Mouse (Mus musculus) hindbrain, embryonic 16.5 days (tissue): ENCODE data around the gene Dnajc30. TPM values are rescaled to one million over a fixed set of nuclear protein-coding genes. Genes with fewer than 3 reads are reported as not detected.
"Not testable (repeated sequence)": the region's sequence is repeated elsewhere in the genome, so short reads cannot be mapped to it uniquely, and the experiment has no call there.

Experiments
- ATAC-seq: fragments of 200-750 bp; cut with Nextera tagmentation; 2 replicates; pipeline ENCODE4 v1.8.0; 2017; ENCODE audit warnings: moderate TSS enrichment, moderate library complexity
- H3K27ac ChIP-seq: fragments of 300-500 bp; sonication (generic); 2 replicates; pipeline ENCODE4 v1.5.1; 2014; ENCODE audit warnings: low read depth, mild to moderate bottlenecking, control low read depth, low read length, moderate library complexity
- H3K27me3 ChIP-seq: fragments of 300-500 bp; sonication (generic); replicated peaks from 2 replicates; pipeline ENCODE4 v1.6.1; 2014; ENCODE audit warnings: low read length; ENCODE audit not compliant: control insufficient read depth, insufficient read depth
- H3K36me3 ChIP-seq: fragments of 300-500 bp; sonication (generic); 2 replicates; pipeline ENCODE4 v1.6.1; 2014; ENCODE audit warnings: mild to moderate bottlenecking, low read length, moderate library complexity, mixed read lengths; ENCODE audit not compliant: control insufficient read depth, insufficient read depth
- H3K4me1 ChIP-seq: fragments of 300-500 bp; sonication (generic); 2 replicates; pipeline ENCODE4 v1.6.1; 2014; ENCODE audit warnings: low read depth, low read length; ENCODE audit not compliant: control insufficient read depth, insufficient read depth
- H3K4me2 ChIP-seq: fragments of 300-500 bp; sonication (generic); 2 replicates; pipeline ENCODE4 v1.6.1; 2014; ENCODE audit warnings: mild to moderate bottlenecking, low read length, control low read depth, moderate library complexity
- H3K4me3 ChIP-seq: fragments of 300-500 bp; sonication (generic); 2 replicates; pipeline ENCODE4 v1.5.1; 2014; ENCODE audit warnings: mild to moderate bottlenecking, low read length, control low read depth, moderate library complexity
- H3K9ac ChIP-seq: fragments of 300-500 bp; sonication (generic); 2 replicates; pipeline ENCODE4 v1.6.1; 2014; ENCODE audit warnings: low read depth, mild to moderate bottlenecking, control low read depth, low read length, moderate library complexity
- H3K9me3 ChIP-seq: fragments of 300-500 bp; sonication (generic); 2 replicates; pipeline ENCODE4 v1.6.1; 2014; ENCODE audit warnings: mild to moderate bottlenecking, low read length, moderate library complexity; ENCODE audit not compliant: control insufficient read depth
- WGBS: fragments of 180-500 bp; shearing (Covaris S2); extraction: QIAGEN DNeasy Blood & Tissue Kit; methylation state at CpG from one replicate; pipeline ENCODE4 v1.1.7; 2014; 5-methylcytosine and 5-hydroxymethylcytosine counted together
- polyA plus RNA-seq: library from polyadenylated mRNA; unstranded; fragments of >200 nt; fragmentation: Nextera tagmentation; extraction: Ambion mirVana; gene quantifications from 2 replicates; pipeline ENCODE4 v1.2.1, GENCODE M21; 2015

The Dnajc30 gene
- polyA plus RNA-seq, 1 experiment from 2014 or later = 45.3 TPM

DNA sequence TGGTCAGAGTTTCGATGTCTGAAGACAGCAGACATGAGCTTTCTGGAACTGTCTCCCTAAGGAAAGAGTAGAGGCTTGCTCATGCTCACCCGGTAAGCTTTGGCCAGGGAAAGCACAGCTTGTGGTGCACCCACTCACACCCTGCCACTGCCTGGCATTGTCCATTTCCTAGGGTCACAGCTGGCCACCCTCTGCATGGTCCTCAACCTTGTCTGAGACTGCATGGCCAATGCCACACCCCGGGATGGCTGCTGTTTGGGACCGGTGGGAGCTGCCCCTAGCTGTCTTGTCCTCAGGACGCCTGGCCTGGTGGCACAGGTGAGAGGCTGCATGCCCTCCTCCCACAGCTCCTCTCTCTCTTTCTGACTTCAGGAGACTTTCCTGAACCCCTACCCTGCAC, 15.5 kb upstream of the Dnajc30 start:
- Histone ChIP-seq H3K4me3 (no peak overlapping the region), H3K27ac (no peak overlapping the region), H3K4me2 (no peak overlapping the region), H3K36me3 (peaks cover 32% of the 10 kb centered on the region), H3K9ac (no peak overlapping the region), H3K9me3 (no peaks in the 10 kb centered on the region), H3K27me3 (no peaks in the 10 kb centered on the region), H3K4me1 (no peaks in the 10 kb centered on the region)
- ATAC-seq = no peak
- WGBS = 89% methylated on average over 5 of the region's 5 CpGs

DNA sequence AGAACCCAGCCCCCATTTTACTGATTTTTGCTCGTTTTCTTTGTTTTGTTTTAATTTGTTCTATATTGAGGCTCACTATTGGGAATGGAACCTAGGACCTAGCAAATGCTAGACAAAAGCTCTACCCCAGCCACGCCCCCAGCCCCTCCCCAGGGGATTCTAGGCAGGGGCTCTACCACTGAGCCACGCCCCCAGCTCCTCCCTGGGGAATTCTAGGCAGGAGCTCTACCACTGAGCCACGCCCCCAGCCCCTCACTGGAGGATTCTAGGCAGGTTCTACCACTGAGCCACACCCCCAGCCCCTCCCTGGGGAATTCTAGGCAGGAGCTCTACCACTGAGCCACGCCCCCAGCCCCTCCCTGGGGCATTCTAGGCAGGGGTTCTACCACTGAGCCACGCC, 14.7 kb upstream of the Dnajc30 start:
- H3K27me3 ChIP-seq, H3K9me3 ChIP-seq, H3K4me3 ChIP-seq, H3K4me2 ChIP-seq, H3K9ac ChIP-seq, H3K27ac ChIP-seq, ATAC-seq, H3K4me1 ChIP-seq: not testable (repeated sequence)
- peaks cover 35% of the 10 kb centered on the region for H3K36me3 ChIP-seq
- WGBS = 90% methylated on average over 6 of the region's 6 CpGs

DNA sequence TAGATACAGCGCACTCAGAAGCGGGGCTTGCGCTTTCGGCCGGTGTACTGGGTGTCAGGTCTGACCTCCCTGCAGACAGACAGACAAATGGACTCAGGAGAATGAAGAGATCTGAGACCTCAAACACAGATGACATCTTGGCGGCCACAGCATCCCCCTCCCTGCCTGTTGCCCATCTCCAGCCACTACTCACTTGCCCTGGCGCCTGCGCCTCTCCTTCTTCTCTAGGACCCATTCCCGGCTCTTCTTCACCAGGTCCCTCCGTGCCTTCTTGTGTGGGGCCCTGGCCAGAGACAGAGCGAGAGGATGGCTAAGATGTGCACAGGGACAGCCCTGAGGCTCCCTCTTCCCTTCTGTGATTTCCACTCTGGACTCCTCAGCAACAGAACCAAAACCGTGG, 10.6 kb upstream of the Dnajc30 start:
- no peak overlapping the region for H3K9ac ChIP-seq
- H3K27ac ChIP-seq = no peak overlapping the region
- H3K4me3 ChIP-seq = no peak overlapping the region
- H3K4me1 ChIP-seq = no peaks in the 10 kb centered on the region
- 94% methylated on average over 12 of the region's 12 CpGs for WGBS
- no peaks in the 10 kb centered on the region for H3K27me3 ChIP-seq
- H3K36me3 ChIP-seq = peaks cover 45% of the 10 kb centered on the region
- no peak overlapping the region for H3K4me2 ChIP-seq
- ATAC-seq = no peak
- H3K9me3 ChIP-seq = no peaks in the 10 kb centered on the region

DNA sequence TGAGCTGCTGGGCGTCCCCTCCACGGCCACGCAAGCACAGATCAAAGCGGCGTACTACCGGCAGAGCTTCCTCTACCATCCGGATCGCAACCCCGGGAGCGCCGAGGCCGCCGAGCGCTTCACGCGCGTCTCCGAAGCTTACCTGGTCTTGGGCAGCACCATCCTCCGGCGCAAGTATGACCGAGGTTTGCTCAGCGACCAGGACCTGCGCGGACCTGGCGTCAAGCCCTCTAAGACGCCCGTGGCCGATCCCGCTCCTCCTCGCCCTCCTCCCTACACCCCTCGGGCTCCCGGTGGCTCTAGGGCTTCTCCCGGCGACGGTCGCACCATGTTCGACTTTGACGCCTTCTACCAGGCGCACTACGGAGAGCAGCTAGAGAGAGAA, 372 bp downstream of the Dnajc30 start:
- H3K4me2 ChIP-seq = peak overlapping the region; percentile 62
- WGBS = under 1% methylated on average over 40 of the region's 40 CpGs
- peaks cover 18% of the 10 kb centered on the region for H3K4me1 ChIP-seq
- H3K36me3 ChIP-seq = peaks cover 19% of the 10 kb centered on the region
- H3K4me3 ChIP-seq = peak overlapping the region; percentile 93
- H3K27me3 ChIP-seq = no peaks in the 10 kb centered on the region
- H3K27ac ChIP-seq = peak overlapping the region; percentile 80
- H3K9me3 ChIP-seq = no peaks in the 10 kb centered on the region
- ATAC-seq = peak; percentile 60; the same call in 1 of the 2 replicates
- peak overlapping the region; percentile 88 for H3K9ac ChIP-seq

DNA sequence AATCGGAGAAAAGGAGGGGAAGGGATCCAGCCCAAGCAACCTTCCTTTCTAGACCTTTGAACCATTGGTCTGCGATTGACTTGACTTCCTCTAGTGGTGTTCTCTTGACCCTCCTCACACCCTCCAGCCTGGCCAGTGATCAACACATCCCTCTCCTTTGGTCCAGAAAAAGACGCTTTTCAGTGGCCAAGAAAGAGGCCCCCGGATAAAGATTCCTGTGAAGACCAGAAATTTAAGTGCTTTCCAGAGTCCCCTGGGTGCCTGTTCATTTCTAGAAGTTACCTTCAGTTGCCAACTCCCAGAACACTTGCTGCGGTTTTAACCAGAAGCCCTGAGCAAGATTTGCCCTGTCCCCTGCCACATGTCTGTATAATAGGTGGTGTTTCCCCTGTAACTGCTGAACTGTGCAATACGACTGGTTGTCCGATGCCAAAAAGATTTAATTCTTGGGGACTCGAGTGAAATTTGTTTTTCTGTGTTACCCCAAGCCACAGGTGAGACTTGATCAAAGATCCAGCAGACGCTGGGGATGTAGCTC, 976 bp downstream of the Dnajc30 start, which contains the start of gene Bud23:
Gene Bud23 (minus strand): TSS at position 51 of the 538 bp plus-strand sequence.
- Histone ChIP-seq H3K4me2 (peak within 1 kb of the TSS; percentile 79), H3K4me3 (peak within 1 kb of the TSS; percentile 93), H3K27ac (peak within 1 kb of the TSS; percentile 80), H3K36me3 (peaks cover 17% of the 10 kb centered on the region), H3K9ac (peak within 1 kb of the TSS; percentile 88), H3K4me1 (peaks cover 18% of the 10 kb centered on the region)
- H3K27me3 ChIP-seq, ATAC-seq, H3K9me3 ChIP-seq: not testable (repeated sequence)
- 75% methylated on average over 9 of the region's 9 CpGs for WGBS

DNA sequence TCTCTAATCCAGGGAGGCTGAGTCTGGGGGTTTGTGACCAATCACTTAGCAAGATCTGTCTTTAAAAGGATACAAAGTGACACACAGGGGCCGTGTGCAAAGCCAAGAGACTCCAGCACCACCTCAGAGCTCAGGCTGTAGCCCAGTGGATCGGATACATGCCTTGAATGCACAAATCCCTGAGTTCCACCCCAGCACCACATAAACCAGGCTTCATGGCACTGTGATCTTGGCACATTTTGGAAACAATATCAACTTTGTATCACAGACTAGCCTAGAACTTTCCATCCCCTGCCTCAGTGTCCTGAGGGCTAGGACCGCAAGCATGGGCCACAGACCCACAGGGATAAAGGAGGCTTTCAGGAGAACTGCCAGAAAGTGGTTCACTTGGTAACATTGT, 2.0 kb downstream of the Dnajc30 start:
- WGBS = 89% methylated on average over 2 of the region's 3 CpGs
- H3K36me3 ChIP-seq = peaks cover 7% of the 10 kb centered on the region
- H3K4me2 ChIP-seq = no peak overlapping the region; the same call in 1 of the 2 replicates

DNA sequence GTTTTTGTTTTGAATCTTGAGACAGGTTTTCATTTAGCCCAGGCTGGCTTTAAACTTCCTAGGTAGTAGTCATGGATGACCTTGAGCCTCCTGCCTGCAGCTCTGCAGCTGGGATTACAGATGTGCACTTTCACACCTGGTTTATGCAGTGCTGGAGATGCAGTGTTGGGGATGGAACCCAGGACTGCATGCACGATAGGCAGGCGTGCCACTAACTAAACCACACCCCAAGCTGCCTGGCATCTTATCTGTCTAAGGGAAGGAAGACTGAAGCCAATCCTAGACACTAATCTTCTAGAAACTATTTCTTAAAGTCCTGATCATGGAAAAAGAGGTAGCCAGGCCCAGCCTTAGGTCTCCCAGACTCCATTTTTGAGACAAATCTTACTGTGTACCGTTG, 6.4 kb downstream of the Dnajc30 start:
- Histone ChIP-seq H3K9ac (no peak overlapping the region), H3K27me3 (no peaks in the 10 kb centered on the region), H3K9me3 (no peaks in the 10 kb centered on the region), H3K4me2 (no peak overlapping the region), H3K27ac (no peak overlapping the region), H3K36me3 (peaks cover 12% of the 10 kb centered on the region), H3K4me1 (peaks cover 7% of the 10 kb centered on the region), H3K4me3 (no peak overlapping the region)
- ATAC-seq = no peak
- 94% methylated on average over 3 of the region's 3 CpGs for WGBS

More for the DNA sequence above, 2.0 kb downstream of the Dnajc30 start:
- no peak for ATAC-seq
- peaks cover 18% of the 10 kb centered on the region for H3K4me1 ChIP-seq
- no peak overlapping the region for H3K9ac ChIP-seq
- no peak overlapping the region for H3K27ac ChIP-seq
- H3K4me3 ChIP-seq = no peak overlapping the region
- H3K27me3 ChIP-seq = no peaks in the 10 kb centered on the region
- H3K9me3 ChIP-seq = no peaks in the 10 kb centered on the region

DNA sequence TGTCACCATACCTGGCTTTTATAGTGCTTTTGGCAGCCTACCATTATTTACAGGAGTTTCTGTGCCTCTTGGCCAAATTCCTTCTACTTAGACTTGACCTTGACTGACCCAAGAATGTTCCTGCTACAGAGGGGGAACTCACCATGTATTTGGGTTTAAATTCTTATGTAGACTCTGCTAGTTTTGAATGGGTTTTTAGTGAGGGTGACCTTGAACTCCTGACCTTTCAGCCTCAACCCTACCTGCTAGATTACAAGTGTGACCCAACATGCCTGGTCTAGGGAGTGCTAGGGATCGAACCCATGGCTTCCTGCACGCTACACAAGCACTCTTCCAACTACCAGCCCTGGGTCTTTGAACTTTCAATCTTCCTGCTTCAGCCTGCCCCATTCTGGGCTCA, 8.1 kb downstream of the Dnajc30 start:
- Histone ChIP-seq H3K4me2 (no peak overlapping the region), H3K9me3 (no peaks in the 10 kb centered on the region), H3K27me3 (no peaks in the 10 kb centered on the region), H3K36me3 (peaks cover 10% of the 10 kb centered on the region), H3K27ac (no peak overlapping the region), H3K4me1 (peaks cover 11% of the 10 kb centered on the region), H3K4me3 (no peak overlapping the region), H3K9ac (no peak overlapping the region)
- no peak for ATAC-seq
- WGBS = 95% methylated on average over 2 of the region's 2 CpGs

DNA sequence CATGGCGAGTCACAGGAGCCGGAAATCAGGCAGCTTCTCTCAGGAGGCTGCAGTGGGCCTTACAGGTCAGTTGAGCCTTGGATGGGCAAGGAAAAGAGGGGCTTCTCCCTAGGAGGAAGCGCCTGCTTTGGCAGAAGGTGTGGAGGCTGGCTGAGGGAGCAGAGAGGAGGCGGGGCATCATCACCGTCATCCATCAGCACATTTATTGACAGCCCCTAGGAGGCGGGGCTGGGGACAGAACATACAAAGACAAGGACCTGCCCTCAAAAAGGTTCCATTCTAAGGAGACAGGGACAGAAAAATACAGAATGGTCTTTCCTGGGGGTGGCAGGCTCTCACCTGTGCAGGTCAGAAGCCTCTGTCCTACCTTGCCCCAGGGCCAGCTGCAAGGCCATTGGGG, 8.7 kb downstream of the Dnajc30 start:
- H3K4me1 ChIP-seq = peaks cover 11% of the 10 kb centered on the region
- H3K9me3 ChIP-seq = no peaks in the 10 kb centered on the region
- no peak overlapping the region for H3K9ac ChIP-seq
- H3K4me3 ChIP-seq = no peak overlapping the region
- H3K27me3 ChIP-seq = no peaks in the 10 kb centered on the region
- no peak for ATAC-seq
- no peak overlapping the region for H3K27ac ChIP-seq
- peaks cover 10% of the 10 kb centered on the region for H3K36me3 ChIP-seq
- 63% methylated on average over 6 of the region's 6 CpGs for WGBS
- no peak overlapping the region for H3K4me2 ChIP-seq
